8 mouse cellular contexts compared by ENCODE assay signal in the genomic region with DNA sequence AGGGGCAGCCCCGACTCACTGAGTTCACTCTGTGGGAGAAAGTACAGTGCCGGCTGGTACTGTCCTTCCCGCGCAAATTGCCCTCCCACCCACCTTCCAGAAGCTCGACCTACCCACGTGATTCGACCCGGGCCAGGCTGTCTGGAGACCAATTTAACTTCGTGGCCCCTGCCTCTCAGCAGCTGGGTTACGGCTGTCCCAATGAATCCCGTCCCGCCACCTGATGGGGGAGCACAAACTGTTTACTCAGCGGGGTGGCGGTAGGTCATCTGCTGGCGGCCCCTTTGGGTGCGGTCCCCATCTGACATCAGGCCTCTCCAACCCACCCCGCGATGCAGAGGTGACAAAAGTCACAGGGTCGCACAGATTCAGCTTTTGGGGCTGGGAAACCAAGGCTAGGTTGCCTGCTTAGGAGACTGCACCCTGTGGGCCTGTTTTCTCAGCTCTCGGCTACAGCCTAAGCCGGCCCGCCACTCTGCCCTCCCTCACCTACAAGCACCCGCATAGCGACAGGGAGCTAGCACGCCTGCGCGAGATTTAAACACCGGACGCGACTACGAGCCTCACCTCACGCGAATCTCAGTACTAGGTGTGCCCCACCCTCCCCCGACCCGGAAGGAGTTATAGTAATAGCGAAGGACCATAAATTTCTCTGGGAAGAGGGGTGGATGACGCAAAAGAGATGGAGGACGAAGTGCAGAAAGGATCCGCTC. TPM values are rescaled to one million over a fixed set of nuclear protein-coding genes. Genes with fewer than 3 reads are reported as not detected.
DNase-seq lines count a peak whose midpoint lies in the region; ATAC-seq and TF ChIP-seq lines count a peak whose summit lies in the region.

A gene (minus strand): TSS at position 593 of the 713 bp plus-strand sequence.

- no peaks in the 10 kb centered on the region for H3K27me3 ChIP-seq in embryonic facial prominence, embryonic 13.5 days
- H3K27me3 ChIP-seq in heart, adult 2 months (ENCODE audit: control insufficient read depth, insufficient read depth, low read length), result no peaks in the 10 kb centered on the region
- no peaks in the 10 kb centered on the region for H3K27me3 ChIP-seq in kidney, adult 2 months (replicated peaks; ENCODE audit: control insufficient read depth, insufficient read depth, low read length)
- no peaks in the 10 kb centered on the region for H3K27me3 ChIP-seq in limb, embryonic 10.5 days (ENCODE audit: low read depth, poor library complexity, severe bottlenecking)
- H3K27me3 ChIP-seq in midbrain, embryonic 11.5 days (ENCODE audit: control insufficient read depth, insufficient read depth, low read length), result no peaks in the 10 kb centered on the region; the same call in 1 of the 2 replicates

- H3K4me3 ChIP-seq in embryonic facial prominence, embryonic 13.5 days, result peak within 1 kb of the TSS; percentile 47
- H3K4me3 ChIP-seq in heart, adult 2 months, result peak within 1 kb of the TSS; percentile 62
- H3K4me3 ChIP-seq in kidney, adult 2 months (ENCODE audit: insufficient read depth, low read depth, low read length), result peak within 1 kb of the TSS; percentile 74
- peak within 1 kb of the TSS; percentile 62 for H3K4me3 ChIP-seq in limb, embryonic 10.5 days
- peak within 1 kb of the TSS; percentile 35 for H3K4me3 ChIP-seq in midbrain, embryonic 11.5 days (ENCODE audit: low read depth, low read length)

- no peaks in the 10 kb centered on the region for H3K9me3 ChIP-seq in embryonic facial prominence, embryonic 13.5 days
- H3K9me3 ChIP-seq in limb, embryonic 10.5 days (replicated peaks), result no peaks in the 10 kb centered on the region
- H3K9me3 ChIP-seq in midbrain, embryonic 11.5 days (ENCODE audit: control insufficient read depth, low read length), result no peaks in the 10 kb centered on the region

- TF ChIP-seq CTCF in heart, adult 2 months (IDR thresholded peaks at IDR 0.05), result no peak
- TF ChIP-seq CTCF in kidney, adult 2 months (conservative IDR thresholded peaks at IDR 0.05; ENCODE audit: insufficient read depth, insufficient read length, low read depth, low read length), result no peak

- intact Hi-C loops in heart, adult 2 months (cut with DNase I), result no loop called here

- no peaks in the 10 kb centered on the region for H3K79me2 ChIP-seq in heart, adult 2 months (replicated peaks; ENCODE audit: control insufficient read depth, insufficient read depth, low read length)

- peak; percentile 83 to 92 for DNase-seq in adrenal gland, postnatal 36 days
- peak; percentile 82 to 87 for DNase-seq in heart, adult 2 months
- DNase-seq in kidney, adult 2 months, result peak; percentile 92
- peak; percentile 90 for DNase-seq in limb, embryonic 10.5 days (ENCODE audit: low spot score)
- DNase-seq in midbrain, embryonic 11.5 days (ENCODE audit: low spot score, missing footprints), result peak; percentile 97
- DNase-seq in right cerebral cortex, postnatal 4 days, result peak; percentile 85
- peak; percentile 82 to 88 for DNase-seq in urinary bladder, postnatal 4 days (ENCODE audit: low spot score in 2 of 2)

- peak; percentile 90 for ATAC-seq in embryonic facial prominence, embryonic 13.5 days (ENCODE audit: insufficient number of reproducible peaks, insufficient read depth, low FRiP score, low TSS enrichment, low read depth)
- ATAC-seq in midbrain, embryonic 11.5 days (ENCODE audit: low FRiP score), result peak; percentile 91

- peaks cover 20% of the 10 kb centered on the region for H3K4me1 ChIP-seq in embryonic facial prominence, embryonic 13.5 days
- peaks cover 1% of the 10 kb centered on the region; the same call in 1 of the 2 replicates for H3K4me1 ChIP-seq in heart, adult 2 months (ENCODE audit: control insufficient read depth, insufficient read depth, low read length)
- H3K4me1 ChIP-seq in kidney, adult 2 months (ENCODE audit: control insufficient read depth, insufficient read depth, low read length), result peaks cover 10% of the 10 kb centered on the region
- H3K4me1 ChIP-seq in limb, embryonic 10.5 days, result peaks cover 24% of the 10 kb centered on the region
- peaks cover 7% of the 10 kb centered on the region for H3K4me1 ChIP-seq in midbrain, embryonic 11.5 days (ENCODE audit: control insufficient read depth, insufficient read depth, low read length)

- H3K9ac ChIP-seq in embryonic facial prominence, embryonic 13.5 days, result peak within 1 kb of the TSS; percentile 77
- H3K9ac ChIP-seq in heart, adult 2 months (ENCODE audit: low read depth, low read length), result peak within 1 kb of the TSS; percentile 87
- H3K9ac ChIP-seq in midbrain, embryonic 11.5 days (ENCODE audit: low read length), result peak within 1 kb of the TSS; percentile 72

- peak within 1 kb of the TSS; percentile 74 for H3K4me2 ChIP-seq in embryonic facial prominence, embryonic 13.5 days
- H3K4me2 ChIP-seq in midbrain, embryonic 11.5 days, result peak within 1 kb of the TSS; percentile 69

- peak; percentile 87 for TF ChIP-seq POLR2A in heart, adult 2 months (IDR thresholded peaks at IDR 0.05; ENCODE audit: insufficient read depth, low read depth, low read length)
- peak; percentile 73 for TF ChIP-seq POLR2A in kidney, adult 2 months (IDR thresholded peaks at IDR 0.05; ENCODE audit: low read depth, low read length)

- WGBS in embryonic facial prominence, embryonic 13.5 days, result 2% methylated on average over 39 of the region's 39 CpGs
- 2% methylated on average over 39 of the region's 39 CpGs for WGBS in heart, adult 2 months
- under 1% methylated on average over 39 of the region's 39 CpGs for WGBS in kidney, adult 2 months
- WGBS in limb, embryonic 10.5 days, result 2% methylated on average over 39 of the region's 39 CpGs
- WGBS in midbrain, embryonic 11.5 days, result 4% methylated on average over 39 of the region's 39 CpGs

- peak within 1 kb of the TSS; percentile 73 for H3K27ac ChIP-seq in embryonic facial prominence, embryonic 13.5 days
- peak within 1 kb of the TSS; percentile 89 for H3K27ac ChIP-seq in heart, adult 2 months
- H3K27ac ChIP-seq in kidney, adult 2 months (ENCODE audit: insufficient read depth, low read depth, low read length), result peak within 1 kb of the TSS; percentile 80
- peak within 1 kb of the TSS; percentile 88 for H3K27ac ChIP-seq in limb, embryonic 10.5 days
- H3K27ac ChIP-seq in midbrain, embryonic 11.5 days (ENCODE audit: low read depth, low read length), result no peak within 1 kb of the TSS

- peaks cover 37% of the 10 kb centered on the region for H3K36me3 ChIP-seq in embryonic facial prominence, embryonic 13.5 days
- no peaks in the 10 kb centered on the region for H3K36me3 ChIP-seq in heart, adult 2 months (ENCODE audit: control insufficient read depth, insufficient read depth, low read length)
- peaks cover 2% of the 10 kb centered on the region; the same call in 1 of the 2 replicates for H3K36me3 ChIP-seq in kidney, adult 2 months (ENCODE audit: control insufficient read depth, insufficient read depth, low read length)
- peaks cover 36% of the 10 kb centered on the region for H3K36me3 ChIP-seq in limb, embryonic 10.5 days
- peaks cover 13% of the 10 kb centered on the region for H3K36me3 ChIP-seq in midbrain, embryonic 11.5 days (ENCODE audit: control insufficient read depth, insufficient read depth, low read length)

- peak; percentile 52; the same call in 1 of the 2 replicates for TF ChIP-seq EP300 in heart, adult 2 months (IDR thresholded peaks at IDR 0.05; ENCODE audit: insufficient read depth, low read depth, low read length)

RNA-seq across cellular contexts. Expression of the gene that starts here (rescaled TPM):
- 10 to 100 TPM; 51.6 to 73.8 TPM for total RNA-seq in adrenal gland, postnatal 36 days (2021)
- polyA plus RNA-seq in embryonic facial prominence, embryonic 13.5 days (2015; fragmentation: Nextera tagmentation; extraction: Ambion mirVana), result 79.8 and 85.5 TPM in 2 replicates
- total RNA-seq in heart, adult 2 months (2021), result 100 to 1,000 TPM; 112 to 127 TPM
- 142 and 156 TPM in 2 replicates for polyA plus RNA-seq in heart, adult 2 months (2012; rRNA removed)
- polyA plus RNA-seq in kidney, adult 2 months (2012; rRNA removed), result 132 and 133 TPM in 2 replicates
- polyA plus RNA-seq in limb, embryonic 10.5 days (2016; fragmentation: Nextera tagmentation; extraction: Ambion mirVana), result 55.0 and 70.3 TPM in 2 replicates
- 25.0 and 27.8 TPM in 2 replicates for polyA plus RNA-seq in midbrain, embryonic 11.5 days (2014; fragmentation: Nextera tagmentation; extraction: Ambion mirVana)
